Mouse (Mus musculus) neural tube, embryonic 11.5 days (tissue): ENCODE measurements at regions not wholly inside any gene's neighbourhood (a gene's known extent, or its start where the extent isn't known, plus 50 kb on each side); places are given as distances from the start of the nearest gene placed in this dataset.

Experiments used
- ATAC-seq: fragments of 200-750 bp; cut with Nextera tagmentation; 2 replicates; pipeline ENCODE4 v1.8.0; 2017; ENCODE audit warnings: moderate number of reproducible peaks, mild to moderate bottlenecking, moderate TSS enrichment, moderate library complexity; ENCODE audit not compliant: insufficient read depth, low FRiP score, low TSS enrichment
- DNase-seq: peaks from one replicate; pipeline ENCODE4 v3.0.0-alpha.2; 2015; ENCODE audit warnings: low spot score
- H3K27ac ChIP-seq: fragments of 300-500 bp; sonication (generic); 2 replicates; pipeline ENCODE4 v1.5.1; 2014; ENCODE audit warnings: low read depth, mild to moderate bottlenecking, low read length
- H3K27me3 ChIP-seq: fragments of 300-500 bp; sonication (generic); 2 replicates; pipeline ENCODE4 v1.6.1; 2014; ENCODE audit warnings: mild to moderate bottlenecking, low read length, mixed read lengths; ENCODE audit not compliant: control insufficient read depth, insufficient read depth
- H3K36me3 ChIP-seq: fragments of 300-500 bp; sonication (generic); 2 replicates; pipeline ENCODE4 v1.6.1; 2014; ENCODE audit warnings: mild to moderate bottlenecking, low read length, moderate library complexity, mixed read lengths; ENCODE audit not compliant: control insufficient read depth, insufficient read depth
- H3K4me1 ChIP-seq: fragments of 300-500 bp; sonication (generic); 2 replicates; pipeline ENCODE4 v1.6.1; 2014; ENCODE audit warnings: low read length, mixed read lengths; ENCODE audit not compliant: control insufficient read depth, insufficient read depth
- H3K4me2 ChIP-seq: fragments of 300-500 bp; sonication (generic); 2 replicates; pipeline ENCODE4 v1.6.1; 2014; ENCODE audit warnings: low read depth, mild to moderate bottlenecking, moderate library complexity
- H3K4me3 ChIP-seq: fragments of 300-500 bp; sonication (generic); 2 replicates; pipeline ENCODE4 v1.5.1; 2014; ENCODE audit warnings: low read depth, low read length
- H3K9ac ChIP-seq: fragments of 300-500 bp; sonication (generic); 2 replicates; pipeline ENCODE4 v1.6.1; 2014; ENCODE audit warnings: mild to moderate bottlenecking, low read length
- H3K9me3 ChIP-seq: fragments of 300-500 bp; sonication (generic); 2 replicates; pipeline ENCODE4 v1.6.1; 2016; ENCODE audit warnings: low read length; ENCODE audit not compliant: control insufficient read depth
- WGBS: fragments of 180-500 bp; shearing (Covaris S2); extraction: QIAGEN DNeasy Blood & Tissue Kit; methylation state at CpG from one replicate; pipeline ENCODE4 v1.1.7; 2014; 5-methylcytosine and 5-hydroxymethylcytosine counted together

- no peak overlapping the region for H3K27ac ChIP-seq
- H3K4me1 ChIP-seq, result no peaks in the 10 kb centered on the region
- H3K27me3 ChIP-seq, result no peaks in the 10 kb centered on the region
- H3K36me3 ChIP-seq, result no peaks in the 10 kb centered on the region
- no peak overlapping the region for H3K4me2 ChIP-seq
- DNase-seq (no peak), ATAC-seq (no peak)
- H3K9ac ChIP-seq, result no peak overlapping the region
- H3K9me3 ChIP-seq, result no peaks in the 10 kb centered on the region
- H3K4me3 ChIP-seq, result no peak overlapping the region
- WGBS, result 84% methylated on average over 5 of the region's 5 CpGs
Measured at GRCm38 (mm10) chr2:148184801-148185212, 138.0 kb upstream of the Foxa2 start.

- 90% methylated on average over 7 of the region's 7 CpGs for WGBS
- Histone ChIP-seq H3K4me2 (no peak overlapping the region), H3K4me3 (no peak overlapping the region), H3K27ac (no peak overlapping the region), H3K9me3 (no peaks in the 10 kb centered on the region), H3K27me3 (no peaks in the 10 kb centered on the region), H3K36me3 (no peaks in the 10 kb centered on the region), H3K4me1 (no peaks in the 10 kb centered on the region), H3K9ac (no peak overlapping the region)
- DNase-seq (no peak), ATAC-seq (no peak)
Measured at GRCm38 (mm10) chr2:148186363-148186991, 139.7 kb upstream of the Foxa2 start.

GRCm38 (mm10) chr2:148188865-148189264 lies 142.1 kb upstream of the Foxa2 start:
- Histone ChIP-seq H3K4me3 (no peak overlapping the region), H3K27me3 (no peaks in the 10 kb centered on the region), H3K4me1 (no peaks in the 10 kb centered on the region), H3K9ac (no peak overlapping the region), H3K4me2 (no peak overlapping the region), H3K27ac (no peak overlapping the region), H3K36me3 (no peaks in the 10 kb centered on the region), H3K9me3 (no peaks in the 10 kb centered on the region)
- DNase-seq (no peak), ATAC-seq (no peak)
- 75% methylated on average over 2 of the region's 2 CpGs for WGBS

- 81% methylated on average over 5 of the region's 5 CpGs for WGBS
- H3K27me3 ChIP-seq, result no peaks in the 10 kb centered on the region
- no peak overlapping the region for H3K9ac ChIP-seq
- no peak overlapping the region for H3K27ac ChIP-seq
- DNase-seq (no peak), ATAC-seq (no peak)
- no peaks in the 10 kb centered on the region for H3K9me3 ChIP-seq
- H3K4me3 ChIP-seq, result no peak overlapping the region
- no peak overlapping the region for H3K4me2 ChIP-seq
- H3K36me3 ChIP-seq, result no peaks in the 10 kb centered on the region
- no peaks in the 10 kb centered on the region for H3K4me1 ChIP-seq
Measured at GRCm38 (mm10) chr2:148189287-148189686, 142.5 kb upstream of the Foxa2 start.

GRCm38 (mm10) chr2:148192946-148193345 lies 146.2 kb upstream of the Foxa2 start:
- 60% methylated on average over 4 of the region's 4 CpGs for WGBS
- Histone ChIP-seq H3K4me2 (no peak overlapping the region), H3K27ac (no peak overlapping the region), H3K27me3 (no peaks in the 10 kb centered on the region), H3K4me1 (no peaks in the 10 kb centered on the region), H3K4me3 (no peak overlapping the region), H3K9ac (no peak overlapping the region), H3K9me3 (no peaks in the 10 kb centered on the region), H3K36me3 (no peaks in the 10 kb centered on the region)
- DNase-seq (no peak), ATAC-seq (no peak)

GRCm38 (mm10) chr2:148197375-148198015 lies 150.7 kb upstream of the Foxa2 start:
- no peak overlapping the region for H3K4me2 ChIP-seq
- H3K9ac ChIP-seq, result no peak overlapping the region
- no peak for ATAC-seq
- no peak for DNase-seq
- H3K4me3 ChIP-seq, result no peak overlapping the region
- H3K27ac ChIP-seq, result no peak overlapping the region
- H3K36me3 ChIP-seq, result no peaks in the 10 kb centered on the region
- H3K4me1 ChIP-seq, result no peaks in the 10 kb centered on the region
- no peaks in the 10 kb centered on the region for H3K27me3 ChIP-seq
- 87% methylated on average over 7 of the region's 7 CpGs for WGBS
- no peaks in the 10 kb centered on the region for H3K9me3 ChIP-seq

GRCm38 (mm10) chr2:148206633-148207032 lies 159.9 kb upstream of the Foxa2 start:
- Histone ChIP-seq H3K9me3 (no peaks in the 10 kb centered on the region), H3K27me3 (no peaks in the 10 kb centered on the region), H3K4me3 (no peak overlapping the region), H3K9ac (no peak overlapping the region), H3K36me3 (no peaks in the 10 kb centered on the region), H3K27ac (no peak overlapping the region), H3K4me1 (no peaks in the 10 kb centered on the region), H3K4me2 (no peak overlapping the region)
- no peak for ATAC-seq
- 13% methylated on average over 1 of the region's 1 CpGs for WGBS
- no peak for DNase-seq

GRCm38 (mm10) chr2:148210813-148211212 lies 164.0 kb upstream of the Foxa2 start:
- no peaks in the 10 kb centered on the region for H3K27me3 ChIP-seq
- H3K9ac ChIP-seq, result no peak overlapping the region
- no peaks in the 10 kb centered on the region for H3K9me3 ChIP-seq
- H3K27ac ChIP-seq, result no peak overlapping the region
- H3K4me2 ChIP-seq, result no peak overlapping the region
- no peak for DNase-seq
- WGBS, result 82% methylated on average over 2 of the region's 2 CpGs
- H3K36me3 ChIP-seq, result no peaks in the 10 kb centered on the region
- H3K4me3 ChIP-seq, result no peak overlapping the region
- no peak for ATAC-seq
- H3K4me1 ChIP-seq, result no peaks in the 10 kb centered on the region

- Histone ChIP-seq H3K9me3 (no peaks in the 10 kb centered on the region), H3K27me3 (no peaks in the 10 kb centered on the region), H3K4me3 (no peak overlapping the region), H3K27ac (no peak overlapping the region), H3K36me3 (no peaks in the 10 kb centered on the region), H3K4me1 (no peaks in the 10 kb centered on the region), H3K9ac (no peak overlapping the region), H3K4me2 (no peak overlapping the region)
- WGBS, result 82% methylated on average over 4 of the region's 4 CpGs
- ATAC-seq (no peak), DNase-seq (peak; percentile 20)
Measured at GRCm38 (mm10) chr2:148217136-148217535, 170.4 kb upstream of the Foxa2 start.
